Comparison of ENCODE assay signal across 18 mouse cellular contexts in genomic region chr6:117942769-117943168, GRCm38 (mm10). TPM values are rescaled to one million over a fixed set of nuclear protein-coding genes. Genes with fewer than 3 reads are reported as not detected.
DNase-seq lines count a peak whose midpoint lies in the region; ATAC-seq lines count a peak whose summit lies in the region.
"Had no signal": no experiment of that assay in that cellular context is flagged by ENCODE, and none has a peak within 500 bp of the region (broad histone marks: within the 10 kb centered on the region; RNA-seq: fewer than 3 reads in every experiment).

No protein-coding gene starts in this region.

- H3K9me3 ChIP-seq in kidney, embryonic 15.5 days (replicated peaks) = no peaks in the 10 kb centered on the region
- H3K9me3 ChIP-seq: embryonic facial prominence, embryonic 15.5 days; forebrain, embryonic 10.5 days; hindbrain, embryonic 12.5 days; limb, embryonic 15.5 days had no signal

- H3K9ac ChIP-seq in kidney, embryonic 15.5 days = no peak overlapping the region
- H3K9ac ChIP-seq: embryonic facial prominence, embryonic 15.5 days; hindbrain, embryonic 12.5 days; limb, embryonic 15.5 days had no signal

- H3K27me3 ChIP-seq in kidney, embryonic 15.5 days = no peaks in the 10 kb centered on the region
- H3K27me3 ChIP-seq: embryonic facial prominence, embryonic 15.5 days; hindbrain, embryonic 12.5 days; limb, embryonic 15.5 days had no signal

- no peak overlapping the region for H3K27ac ChIP-seq in kidney, embryonic 15.5 days
- H3K27ac ChIP-seq: embryonic facial prominence, embryonic 15.5 days; forebrain, embryonic 10.5 days; hindbrain, embryonic 12.5 days; limb, embryonic 15.5 days had no signal

- no peak overlapping the region for H3K4me3 ChIP-seq in kidney, embryonic 15.5 days (replicated peaks)
- H3K4me3 ChIP-seq: embryonic facial prominence, embryonic 15.5 days; forebrain, embryonic 10.5 days; hindbrain, embryonic 12.5 days; limb, embryonic 15.5 days had no signal

- WGBS in kidney, embryonic 15.5 days = 76% methylated on average over 10 of the region's 10 CpGs

- H3K4me2 ChIP-seq in kidney, embryonic 15.5 days = no peak overlapping the region
- H3K4me2 ChIP-seq: embryonic facial prominence, embryonic 15.5 days; hindbrain, embryonic 12.5 days; limb, embryonic 15.5 days had no signal

- no peaks in the 10 kb centered on the region for H3K4me1 ChIP-seq in kidney, embryonic 15.5 days
- H3K4me1 ChIP-seq: embryonic facial prominence, embryonic 15.5 days; forebrain, embryonic 10.5 days; hindbrain, embryonic 12.5 days; limb, embryonic 15.5 days had no signal

- no peak for ATAC-seq in kidney, embryonic 15.5 days (replicated peaks; ENCODE audit: low FRiP score)

- H3K36me3 ChIP-seq in kidney, embryonic 15.5 days = 0 out of 2 replicates have a peak, but pooled peaks cover 3% of the 10 kb centered on the region
- H3K36me3 ChIP-seq: embryonic facial prominence, embryonic 15.5 days; forebrain, embryonic 10.5 days; hindbrain, embryonic 12.5 days; limb, embryonic 15.5 days had no signal

- DNase-seq in heart, adult 11 months = peak; percentile 80
- no peak for DNase-seq in heart, postnatal 4 days
- DNase-seq in brain, adult 2 months (ENCODE audit: low read depth, low spot score) = peak; percentile 81
- DNase-seq in cerebellum, adult 9-11 months = peak; percentile 86
- DNase-seq in layer of hippocampus, adult 8-10 months (ENCODE audit: low spot score in 2 of 2) = peak; percentile 44 to 49
- DNase-seq in kidney, adult 8-10 months = no peak
- no peak for DNase-seq in adrenal gland, postnatal 4 days (ENCODE audit: low spot score in 2 of 2)
- DNase-seq: adrenal gland, adult 8-10 months; gastrocnemius, postnatal 25 days; kidney, postnatal 14 days; thymus, postnatal 4 days had no signal

RNA-seq across cellular contexts. Expression of gene Fxyd4, which starts 5.3 kb away (rescaled TPM):
- not detected for total RNA-seq in heart, postnatal 4 days (2021)
- total RNA-seq in layer of hippocampus, adult 8-10 months (2022) = not detected
- 81.2 and 92.6 TPM in 2 replicates for polyA plus RNA-seq in kidney, embryonic 15.5 days (2015; fragmentation: Nextera tagmentation; extraction: Ambion mirVana)
- total RNA-seq in adrenal gland, postnatal 4 days (2021) = 1 to 10 TPM in 1 of 2 experiments, not detected in 1; 5.6 TPM
- total RNA-seq: adrenal gland, adult 8-10 months; gastrocnemius, postnatal 25 days; left cerebral cortex, postnatal 10 days; midbrain, postnatal 0 days had no signal

RNA-seq across cellular contexts. Expression of gene Hnrnpf, which starts 42.6 kb away (rescaled TPM):
- total RNA-seq in heart, postnatal 4 days (2021) = 100 to 1,000 TPM; 468 to 481 TPM
- 100 to 1,000 TPM; 119 to 160 (median 148) TPM for total RNA-seq in layer of hippocampus, adult 8-10 months (2022)
- 748 and 781 TPM in 2 replicates for polyA plus RNA-seq in kidney, embryonic 15.5 days (2015; fragmentation: Nextera tagmentation; extraction: Ambion mirVana)
- 100 to 1,000 TPM; 445 to 477 TPM for total RNA-seq in adrenal gland, postnatal 4 days (2021)

Comparison
In these comparisons a context has a peak if more than half of its experiments do, and no peak if none do; other contexts are left out.
1. DNase-seq: peak in heart, adult 11 months (single experiment), brain, adult 2 months (single experiment), cerebellum, adult 9-11 months (single experiment) and layer of hippocampus, adult 8-10 months (2 of 2); none in heart, postnatal 4 days (single experiment), kidney, adult 8-10 months (0 of 2) and adrenal gland, postnatal 4 days (0 of 2).